ENCODE assay signal across 9 mouse cellular contexts in genomic region chr5:17419215-17419820, GRCm38 (mm10). TPM values are rescaled to one million over a fixed set of nuclear protein-coding genes. Genes with fewer than 3 reads are reported as not detected.
DNase-seq lines count a peak whose midpoint lies in the region; ATAC-seq lines count a peak whose summit lies in the region.
"Had no signal": no experiment of that assay in that cellular context is flagged by ENCODE, and none has a peak within 500 bp of the region (broad histone marks: within the 10 kb centered on the region; RNA-seq: fewer than 3 reads in every experiment).

No protein-coding gene starts in this region.

- H3K36me3 ChIP-seq in midbrain, embryonic 11.5 days (ENCODE audit: control insufficient read depth, insufficient read depth, low read length), result no peaks in the 10 kb centered on the region
- H3K36me3 ChIP-seq in midbrain, embryonic 16.5 days (ENCODE audit: control insufficient read depth, insufficient read depth, low read length), result no peaks in the 10 kb centered on the region
- H3K36me3 ChIP-seq: neural tube, embryonic 13.5 days had no signal

- H3K27ac ChIP-seq in midbrain, embryonic 11.5 days (ENCODE audit: low read depth, low read length), result peak overlapping the region; percentile 67; the same call in 1 of the 2 replicates
- H3K27ac ChIP-seq in midbrain, embryonic 16.5 days (ENCODE audit: low read length), result no peak overlapping the region
- H3K27ac ChIP-seq: left cerebral cortex, adult 2 months; neural tube, embryonic 13.5 days had no signal

- no peaks in the 10 kb centered on the region for H3K27me3 ChIP-seq in midbrain, embryonic 11.5 days (ENCODE audit: control insufficient read depth, insufficient read depth, low read length)
- H3K27me3 ChIP-seq in midbrain, embryonic 16.5 days (ENCODE audit: control insufficient read depth, insufficient read depth, low read depth, low read length), result no peaks in the 10 kb centered on the region
- H3K27me3 ChIP-seq: neural tube, embryonic 13.5 days had no signal

- peaks cover 3% of the 10 kb centered on the region; the same call in 1 of the 2 replicates for H3K4me1 ChIP-seq in midbrain, embryonic 11.5 days (ENCODE audit: control insufficient read depth, insufficient read depth, low read length)
- no peaks in the 10 kb centered on the region for H3K4me1 ChIP-seq in midbrain, embryonic 16.5 days (ENCODE audit: control insufficient read depth, insufficient read depth, low read length)
- H3K4me1 ChIP-seq: neural tube, embryonic 13.5 days had no signal

- H3K4me3 ChIP-seq in midbrain, embryonic 11.5 days (ENCODE audit: low read depth, low read length), result no peak overlapping the region
- no peak overlapping the region for H3K4me3 ChIP-seq in midbrain, embryonic 16.5 days (ENCODE audit: low read depth, low read length)
- H3K4me3 ChIP-seq: left cerebral cortex, adult 2 months; neural tube, embryonic 13.5 days had no signal

- H3K4me2 ChIP-seq in midbrain, embryonic 11.5 days, result no peak overlapping the region
- no peak overlapping the region for H3K4me2 ChIP-seq in midbrain, embryonic 16.5 days (ENCODE audit: low read length)
- H3K4me2 ChIP-seq: neural tube, embryonic 13.5 days had no signal

- peak; percentile 92 for DNase-seq in midbrain, embryonic 11.5 days (ENCODE audit: low spot score, missing footprints)
- DNase-seq in fat pad, adult 2 months (ENCODE audit: extremely low read depth, low read depth, low spot score), result peak; percentile 74
- DNase-seq in kidney, postnatal 10 days, result peak; percentile 39
- DNase-seq in skeletal muscle tissue, adult 2 months (ENCODE audit: low read depth, low spot score), result peak; percentile 66
- DNase-seq in right cerebral cortex, postnatal 25 days, result no peak
- no peak for DNase-seq in thymus, postnatal 25 days

- peak; percentile 94 for ATAC-seq in midbrain, embryonic 11.5 days (ENCODE audit: low FRiP score)
- ATAC-seq in midbrain, embryonic 16.5 days, result no peak

- H3K9ac ChIP-seq in midbrain, embryonic 11.5 days (ENCODE audit: low read length), result no peak overlapping the region
- H3K9ac ChIP-seq in midbrain, embryonic 16.5 days (ENCODE audit: low read depth, low read length), result no peak overlapping the region
- H3K9ac ChIP-seq: neural tube, embryonic 13.5 days had no signal

- WGBS in midbrain, embryonic 11.5 days, result 48% methylated on average over 1 of the region's 1 CpGs
- WGBS in midbrain, embryonic 16.5 days, result 58% methylated on average over 1 of the region's 1 CpGs

- H3K9me3 ChIP-seq in midbrain, embryonic 11.5 days (ENCODE audit: control insufficient read depth, low read length), result no peaks in the 10 kb centered on the region
- H3K9me3 ChIP-seq in midbrain, embryonic 16.5 days (replicated peaks; ENCODE audit: control insufficient read depth, low read length, poor library complexity, severe bottlenecking), result no peaks in the 10 kb centered on the region
- H3K9me3 ChIP-seq: neural tube, embryonic 13.5 days had no signal

RNA-seq across cellular contexts. Expression of gene Speer4f2, which starts 46.3 kb away (rescaled TPM):
- polyA plus RNA-seq in midbrain, embryonic 11.5 days (2014; fragmentation: Nextera tagmentation; extraction: Ambion mirVana), result not detected in 2 replicates
- not detected in 2 replicates for polyA plus RNA-seq in midbrain, embryonic 16.5 days (2015; fragmentation: Nextera tagmentation; extraction: Ambion mirVana)
- polyA plus RNA-seq: neural tube, embryonic 13.5 days had no signal

RNA-seq across cellular contexts. Expression of gene Speer4f1, which starts 56.6 kb away (rescaled TPM):
- 0.11 TPM in 1 of 2 replicates, not detected in the other for polyA plus RNA-seq in midbrain, embryonic 11.5 days (2014; fragmentation: Nextera tagmentation; extraction: Ambion mirVana)
- polyA plus RNA-seq in midbrain, embryonic 16.5 days (2015; fragmentation: Nextera tagmentation; extraction: Ambion mirVana), result not detected in 2 replicates
- polyA plus RNA-seq: neural tube, embryonic 13.5 days had no signal

Comparison
In these comparisons a context has a peak if more than half of its experiments do, and no peak if none do; other contexts are left out.
1. DNase-seq: peak in midbrain, embryonic 11.5 days (single experiment), fat pad, adult 2 months (single experiment), kidney, postnatal 10 days (single experiment) and skeletal muscle tissue, adult 2 months (single experiment); none in right cerebral cortex, postnatal 25 days (single experiment) and thymus, postnatal 25 days (single experiment).